In genomic region chr5:92841474-92841873, GRCm38 (mm10) we compare ENCODE assay signal across 8 mouse cellular contexts.
DNase-seq lines count a peak whose midpoint lies in the region; ATAC-seq and TF ChIP-seq lines count a peak whose summit lies in the region.

No protein-coding gene starts in this region.

- 36% methylated on average over 5 of the region's 5 CpGs for WGBS in hindbrain, postnatal 0 days
- WGBS in hindbrain, embryonic 13.5 days: 40% methylated on average over 5 of the region's 5 CpGs
- 23% methylated on average over 5 of the region's 5 CpGs for WGBS in intestine, embryonic 16.5 days

- no peak overlapping the region for H3K4me3 ChIP-seq in hindbrain, postnatal 0 days (ENCODE audit: low read length)
- H3K4me3 ChIP-seq in hindbrain, embryonic 13.5 days: no peak overlapping the region
- no peak overlapping the region for H3K4me3 ChIP-seq in intestine, embryonic 16.5 days (ENCODE audit: low read length)

- DNase-seq in hindbrain, postnatal 0 days (ENCODE audit: low spot score): peak; percentile 44
- peak; percentile 47 for DNase-seq in brain, adult 2 months (ENCODE audit: low read depth, low spot score)
- DNase-seq in lung, postnatal 25 days (ENCODE audit: low spot score): peak; percentile 92
- no peak for DNase-seq in right cerebral cortex, postnatal 25 days
- no peak for DNase-seq in cerebellum, postnatal 36 days

- no peak overlapping the region for H3K9ac ChIP-seq in hindbrain, postnatal 0 days (replicated peaks; ENCODE audit: low read length)
- H3K9ac ChIP-seq in hindbrain, embryonic 13.5 days: no peak overlapping the region
- H3K9ac ChIP-seq in intestine, embryonic 16.5 days (ENCODE audit: low read depth, low read length): no peak overlapping the region

- TF ChIP-seq CTCF in hindbrain, postnatal 0 days (IDR thresholded peaks at IDR 0.05; ENCODE audit: low read depth): no peak

- H3K4me2 ChIP-seq in hindbrain, postnatal 0 days (ENCODE audit: low read depth, low read length): no peak overlapping the region
- no peak overlapping the region for H3K4me2 ChIP-seq in hindbrain, embryonic 13.5 days
- H3K4me2 ChIP-seq in intestine, embryonic 16.5 days (ENCODE audit: low read depth, low read length): no peak overlapping the region

- peak; percentile 36; the same call in 1 of the 2 replicates for ATAC-seq in hindbrain, postnatal 0 days
- ATAC-seq in hindbrain, embryonic 13.5 days (ENCODE audit: low FRiP score): no peak
- peak; percentile 69 for ATAC-seq in intestine, embryonic 16.5 days
- no peak for ATAC-seq in monocyte, adult 5-6 weeks (replicated peaks; ENCODE audit: insufficient number of reproducible peaks, low FRiP score, low TSS enrichment, poor library complexity, severe bottlenecking)

- no peaks in the 10 kb centered on the region for H3K36me3 ChIP-seq in hindbrain, postnatal 0 days (ENCODE audit: insufficient read depth, low read length)
- H3K36me3 ChIP-seq in hindbrain, embryonic 13.5 days: no peaks in the 10 kb centered on the region
- no peaks in the 10 kb centered on the region for H3K36me3 ChIP-seq in intestine, embryonic 16.5 days (ENCODE audit: control insufficient read depth, insufficient read depth, low read length)

- H3K27ac ChIP-seq in hindbrain, postnatal 0 days: no peak overlapping the region
- H3K27ac ChIP-seq in hindbrain, embryonic 13.5 days: no peak overlapping the region
- peak overlapping the region; percentile 74 for H3K27ac ChIP-seq in intestine, embryonic 16.5 days (ENCODE audit: low read length)

- H3K27me3 ChIP-seq in hindbrain, postnatal 0 days (ENCODE audit: insufficient read depth, low read length): no peaks in the 10 kb centered on the region
- H3K27me3 ChIP-seq in hindbrain, embryonic 13.5 days: no peaks in the 10 kb centered on the region
- no peaks in the 10 kb centered on the region for H3K27me3 ChIP-seq in intestine, embryonic 16.5 days (replicated peaks; ENCODE audit: control insufficient read depth, insufficient read depth, low read length)

- 0 out of 2 replicates have a peak, but pooled peaks cover 3% of the 10 kb centered on the region for H3K4me1 ChIP-seq in hindbrain, postnatal 0 days (ENCODE audit: insufficient read depth, low read length)
- H3K4me1 ChIP-seq in hindbrain, embryonic 13.5 days (replicated peaks): peaks cover 18% of the 10 kb centered on the region
- H3K4me1 ChIP-seq in intestine, embryonic 16.5 days (ENCODE audit: control insufficient read depth, insufficient read depth, low read length): peaks cover 25% of the 10 kb centered on the region

- H3K9me3 ChIP-seq in hindbrain, postnatal 0 days (ENCODE audit: low read length): no peaks in the 10 kb centered on the region
- no peaks in the 10 kb centered on the region for H3K9me3 ChIP-seq in hindbrain, embryonic 13.5 days
- no peaks in the 10 kb centered on the region; the same call in 1 of the 2 replicates for H3K9me3 ChIP-seq in intestine, embryonic 16.5 days (ENCODE audit: control insufficient read depth, low read length)

Comparison
In these comparisons a context has a peak if more than half of its experiments do, and no peak if none do; other contexts are left out.
1. ATAC-seq: peak in hindbrain, postnatal 0 days (single experiment) and intestine, embryonic 16.5 days (single experiment); none in hindbrain, embryonic 13.5 days (single experiment) and monocyte, adult 5-6 weeks (single experiment).
2. DNase-seq: peak in hindbrain, postnatal 0 days (single experiment), brain, adult 2 months (single experiment) and lung, postnatal 25 days (single experiment); none in right cerebral cortex, postnatal 25 days (single experiment) and cerebellum, postnatal 36 days (0 of 2).